Mouse (Mus musculus) frontal cortex, adult (tissue): ENCODE results near the gene Smtnl1.

ENCODE experiments used
- ATAC-seq: cut with Nextera tagmentation; 2 replicates; pipeline ENCODE4 v1.9.2; 2017; ENCODE audit warnings: mild to moderate bottlenecking, moderate library complexity, mixed read lengths; ENCODE audit not compliant: low TSS enrichment

Smtnl1 gene

DNA sequence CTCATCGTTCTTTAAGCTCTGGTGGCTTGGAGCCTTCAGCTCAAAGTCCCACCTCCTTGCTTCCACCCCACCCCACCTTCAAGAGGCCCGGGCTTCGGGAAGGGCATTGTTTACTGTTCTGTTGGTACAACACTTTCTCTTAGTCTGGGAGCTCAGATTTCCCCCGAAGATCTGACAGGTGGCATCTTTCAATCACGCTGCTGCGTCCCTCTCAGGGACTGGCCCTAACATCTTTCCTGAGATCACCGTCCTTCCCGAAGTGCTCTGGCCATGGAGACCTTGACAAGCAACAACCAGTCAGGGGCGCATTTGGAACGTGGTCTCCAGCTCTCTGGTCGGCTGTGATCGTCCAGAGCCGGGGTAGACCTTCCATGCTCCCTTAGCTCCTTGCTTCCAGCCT is at the start of gene Smtnl1:
Smtnl1 (minus strand) TSS at position 101 of the 400 bp plus-strand sequence.
- ATAC-seq = no peak

DNA sequence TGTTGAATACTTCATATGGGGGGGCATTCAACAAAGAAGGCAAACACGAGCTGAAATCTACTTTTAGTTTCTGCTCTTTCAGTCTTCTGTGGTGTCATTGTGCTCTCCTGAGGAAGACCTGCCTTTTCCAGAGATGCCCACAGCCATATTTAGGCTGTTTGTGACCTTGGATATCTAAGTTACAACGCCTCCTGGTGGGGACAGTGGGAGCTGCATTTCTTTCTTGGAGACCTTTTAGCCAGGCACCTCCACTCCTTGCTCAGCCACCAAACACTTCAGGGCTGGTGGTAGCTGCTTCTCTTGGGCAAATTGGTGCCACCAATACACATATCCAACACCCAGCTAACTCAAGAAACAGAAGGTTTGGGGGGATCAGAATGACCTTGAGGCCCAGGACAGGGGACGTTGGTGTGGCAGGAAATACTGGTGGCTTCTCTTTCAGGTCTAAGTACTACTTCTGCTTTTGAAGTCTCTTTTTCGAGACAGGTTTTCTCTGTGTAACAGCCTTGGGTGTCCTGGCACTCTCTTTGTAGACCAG is 48.2 kb upstream of the Smtnl1 start:
- ATAC-seq = no peak

DNA sequence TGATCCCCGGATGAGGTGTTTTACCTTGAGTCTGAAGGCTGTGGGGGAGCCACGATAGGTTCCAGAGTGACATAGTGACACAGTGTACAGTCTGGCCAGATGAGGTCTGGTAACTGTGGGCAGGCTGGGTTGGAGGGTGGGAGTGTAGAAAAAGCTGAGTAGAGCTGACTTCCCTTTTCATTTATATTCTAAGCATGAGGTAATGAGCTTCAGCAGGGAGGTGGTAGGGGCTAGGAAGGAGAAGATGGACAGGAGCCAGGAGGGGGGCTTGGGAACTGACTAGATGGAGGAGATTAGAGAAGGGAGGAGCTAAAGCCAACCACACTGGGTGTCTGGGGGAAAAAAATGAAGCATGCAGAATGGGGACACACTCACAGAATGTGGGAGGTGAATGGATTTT is 46.5 kb upstream of the Smtnl1 start:
- ATAC-seq = peak; percentile 29

DNA sequence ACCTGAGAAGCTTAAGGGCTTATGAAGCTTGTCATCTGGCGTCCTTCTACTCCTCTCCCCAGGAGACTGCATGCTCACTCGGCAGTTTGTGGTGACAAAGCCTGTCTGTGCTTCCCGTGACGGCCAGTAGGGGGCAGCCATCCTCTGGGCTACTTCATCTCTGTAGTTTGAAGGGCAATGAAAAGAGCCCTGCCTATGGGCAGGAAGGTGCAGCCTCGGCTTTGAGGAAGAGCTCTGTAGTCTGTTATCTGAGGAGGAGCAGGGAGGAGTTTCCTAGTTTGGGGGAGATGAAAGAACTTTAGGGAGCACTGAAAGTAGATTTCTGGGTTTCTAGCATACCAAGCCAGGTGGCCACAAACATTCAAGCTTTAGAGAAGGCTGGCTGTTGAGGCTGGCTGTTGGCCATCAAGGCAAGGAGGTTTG is 46.1 kb upstream of the Smtnl1 start:
- peak; percentile 41 for ATAC-seq

DNA sequence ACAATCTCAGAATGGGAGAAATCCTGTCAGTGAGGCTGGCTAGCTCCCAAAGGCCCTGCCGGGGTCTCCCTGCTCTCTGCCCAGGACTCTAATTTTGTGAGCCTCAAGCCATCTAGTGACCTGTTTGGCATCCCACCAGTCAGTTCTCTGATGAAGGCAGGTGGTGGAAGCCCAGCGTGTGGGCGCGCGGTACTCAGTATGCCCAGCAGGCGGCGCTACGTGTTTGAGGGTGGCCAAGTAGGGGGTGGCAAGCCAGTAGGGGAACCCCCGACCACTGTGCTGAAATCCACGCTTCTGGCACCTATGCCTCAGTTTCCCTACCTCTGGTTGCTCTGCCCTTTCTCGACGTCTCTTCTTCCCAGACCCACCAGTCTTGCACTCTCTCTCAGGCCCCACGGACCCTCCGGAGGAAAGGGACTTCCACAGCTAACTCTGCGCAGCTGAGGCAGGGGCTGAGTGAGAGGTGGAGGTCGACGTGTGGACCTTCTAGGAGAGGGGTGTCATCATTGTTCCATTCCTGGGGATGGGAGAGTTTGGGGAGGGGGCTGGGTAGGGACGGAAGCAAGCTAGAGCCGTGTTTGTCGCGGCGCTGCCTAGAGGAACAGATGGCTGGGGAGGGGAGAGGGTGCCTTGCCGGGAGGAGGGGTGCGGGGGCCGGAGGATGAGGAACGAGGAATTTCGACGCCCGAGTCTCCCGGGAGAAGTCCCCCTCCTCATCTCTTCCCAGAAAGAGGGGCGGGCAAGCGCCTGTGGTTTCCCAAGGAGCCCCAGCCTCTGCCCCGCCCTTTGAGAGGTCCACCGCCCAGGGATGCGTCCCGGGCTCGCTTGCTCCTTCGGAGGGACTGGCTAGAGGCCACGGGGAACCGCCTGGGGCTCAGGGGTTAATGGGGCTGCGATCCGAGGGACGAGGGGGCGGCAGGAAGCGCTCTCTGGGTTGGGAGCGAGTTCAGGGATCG is 43.4 kb upstream of the Smtnl1 start:
- ATAC-seq = peak; percentile 11; the same call in 1 of the 2 replicates

DNA sequence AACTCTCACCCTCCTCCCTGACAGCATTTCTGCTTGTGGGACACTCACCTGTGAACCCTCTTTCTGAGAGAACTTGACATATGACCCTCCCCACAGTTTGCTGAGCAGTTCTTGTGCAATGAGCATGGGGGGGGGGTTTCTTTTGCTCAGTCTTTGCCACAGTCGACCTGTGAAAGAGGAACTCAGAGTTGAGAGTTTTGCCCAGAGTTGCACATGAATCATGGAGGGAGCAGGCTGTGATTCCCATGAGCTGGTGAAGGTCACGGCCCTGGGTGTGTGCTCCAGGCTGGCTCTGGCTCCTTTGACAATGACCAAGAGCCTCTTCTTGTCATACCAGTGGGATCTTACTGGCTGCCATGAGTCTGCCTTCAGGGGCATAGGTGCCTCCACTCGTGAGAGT is 39.8 kb upstream of the Smtnl1 start:
- ATAC-seq = no peak

DNA sequence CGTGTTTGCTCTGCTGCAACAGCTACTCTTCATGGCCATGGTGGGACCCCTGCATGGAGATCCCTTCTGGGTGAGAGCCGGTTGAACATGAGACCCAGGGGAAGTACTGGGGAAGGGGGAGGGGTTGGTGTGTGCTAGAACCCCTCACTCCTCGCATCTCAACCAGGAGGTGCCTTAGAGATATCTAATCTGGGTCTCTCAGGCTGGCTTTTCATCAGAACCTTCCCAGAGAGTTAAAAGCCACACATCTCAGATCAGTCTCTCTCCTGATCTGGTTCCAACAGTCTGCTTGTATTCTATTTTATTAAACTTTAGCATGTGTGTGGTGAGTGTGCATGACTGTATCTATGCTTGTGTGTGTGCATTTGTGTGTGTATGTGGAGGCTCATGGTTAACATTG is 39.0 kb upstream of the Smtnl1 start:
- ATAC-seq = no peak

DNA sequence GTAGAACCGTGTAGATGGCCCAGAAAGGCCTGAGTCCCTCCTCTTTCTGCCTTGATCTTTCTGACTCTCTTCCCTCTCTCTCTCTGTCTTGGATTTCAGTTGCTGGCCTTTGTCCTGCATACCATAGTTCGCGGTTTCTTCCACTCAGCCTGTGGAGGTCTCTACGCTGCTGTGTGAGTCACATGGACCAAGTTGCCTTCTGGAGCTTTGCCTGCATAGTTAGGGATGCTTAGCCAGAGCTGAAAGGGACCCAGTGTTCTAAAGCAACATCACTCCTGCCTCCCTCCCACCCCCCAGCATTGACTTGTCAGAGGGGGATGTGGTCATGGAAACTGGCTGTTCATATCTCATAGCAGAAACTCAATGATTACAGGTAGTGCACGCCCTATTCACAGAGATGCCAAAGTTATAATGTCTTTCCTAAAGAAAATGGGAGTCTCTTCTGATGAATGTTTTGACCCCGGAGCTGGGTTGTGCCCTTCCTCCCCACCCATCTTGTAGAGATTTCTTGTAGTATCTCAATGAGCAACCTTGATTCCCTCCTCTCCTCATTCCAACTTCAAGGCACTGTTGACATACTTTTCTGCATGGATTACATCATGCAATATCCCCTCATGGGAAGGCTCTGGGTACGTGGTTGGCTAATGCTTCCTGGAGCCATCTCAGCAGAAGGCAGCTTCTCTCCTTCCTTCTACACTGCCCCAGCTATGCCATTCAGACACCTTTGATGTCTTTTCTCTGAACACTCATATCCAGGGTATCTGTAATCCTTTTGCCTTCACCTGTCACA is 37.7 kb upstream of the Smtnl1 start:
- no peak for ATAC-seq

DNA sequence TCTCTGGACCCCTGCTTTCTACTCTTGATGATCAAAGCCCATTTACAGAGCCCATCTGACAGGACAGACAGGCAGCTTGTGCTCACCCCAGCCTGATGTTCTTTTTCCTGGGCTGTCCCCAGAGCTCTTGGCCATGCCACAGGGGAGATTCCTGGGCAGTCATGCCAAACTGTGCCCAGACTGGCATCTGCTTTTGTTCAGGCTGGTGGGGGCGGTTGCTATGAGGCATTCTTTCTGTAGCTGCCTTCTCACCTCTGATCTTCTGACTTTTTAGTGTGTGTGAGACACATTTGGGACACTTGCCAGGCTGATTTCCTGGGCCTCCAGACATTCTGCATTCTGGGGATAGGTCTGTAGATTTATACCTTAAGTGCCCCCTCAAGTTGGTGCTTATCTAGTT is 36.1 kb upstream of the Smtnl1 start:
- ATAC-seq = no peak

DNA sequence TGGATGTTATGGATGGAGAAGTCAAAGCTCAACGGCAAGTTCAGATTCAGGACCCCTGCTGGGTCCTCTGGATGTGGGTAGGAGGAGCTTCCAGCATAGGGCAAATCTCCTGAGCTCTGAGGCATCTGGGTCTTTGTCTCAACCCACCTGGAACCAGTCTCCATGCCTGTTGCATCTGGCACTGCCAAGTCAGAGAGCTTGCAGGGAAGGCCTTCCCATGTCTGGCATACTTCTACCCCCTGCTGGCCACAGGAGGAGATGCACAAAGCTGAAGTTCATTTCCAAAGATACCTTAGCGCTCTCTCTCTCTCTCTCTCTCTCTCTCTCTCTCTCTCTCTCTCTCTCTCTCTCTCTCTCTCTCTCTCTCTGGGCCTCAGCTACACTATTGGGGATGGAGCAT is 33.3 kb upstream of the Smtnl1 start:
- ATAC-seq = peak; percentile 97

DNA sequence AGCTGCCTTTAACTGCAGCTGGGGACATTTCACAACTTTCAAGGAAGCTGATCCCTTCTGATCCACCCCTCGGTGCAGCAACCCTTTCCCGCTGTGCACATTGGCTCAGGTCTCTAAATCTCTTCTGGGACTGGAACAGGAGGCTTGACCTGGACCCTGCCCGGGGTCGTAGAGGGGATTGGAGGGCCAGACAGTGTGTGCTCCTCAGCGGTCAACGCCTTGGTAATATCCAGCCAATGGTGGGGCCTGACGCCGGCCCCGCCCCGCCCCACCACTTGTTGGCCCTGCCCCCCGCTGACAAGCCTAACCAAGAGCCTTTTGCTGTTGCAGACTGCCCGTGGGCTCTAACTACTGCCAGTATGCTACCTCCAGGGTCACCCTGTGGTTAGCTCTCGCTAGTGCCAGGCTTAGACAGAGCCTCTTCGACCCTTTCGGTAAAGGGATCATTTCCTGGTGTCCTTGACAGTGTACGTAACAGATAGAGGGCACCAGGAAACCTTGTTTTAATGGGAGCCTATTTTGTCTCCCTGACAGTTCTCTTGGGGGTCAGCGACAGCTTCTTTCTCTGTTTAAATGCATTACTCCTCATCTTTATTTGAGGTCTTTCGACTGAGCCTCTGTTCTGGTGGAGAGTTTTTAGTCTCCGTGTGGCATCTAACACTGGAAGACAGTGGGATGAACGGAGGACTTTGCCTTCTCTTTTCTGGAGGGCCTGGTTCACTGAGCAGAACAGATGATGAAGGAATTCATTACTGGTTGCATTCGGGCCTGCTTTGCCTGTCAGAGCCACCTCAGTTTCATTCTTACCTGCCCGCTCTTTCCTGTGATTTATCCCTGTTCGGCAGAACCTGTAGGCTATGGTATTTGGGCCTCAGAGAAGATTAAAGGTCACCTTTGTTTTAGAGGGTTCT is 28.9 kb upstream of the Smtnl1 start:
- peak; percentile 35; the same call in 1 of the 2 replicates for ATAC-seq

DNA sequence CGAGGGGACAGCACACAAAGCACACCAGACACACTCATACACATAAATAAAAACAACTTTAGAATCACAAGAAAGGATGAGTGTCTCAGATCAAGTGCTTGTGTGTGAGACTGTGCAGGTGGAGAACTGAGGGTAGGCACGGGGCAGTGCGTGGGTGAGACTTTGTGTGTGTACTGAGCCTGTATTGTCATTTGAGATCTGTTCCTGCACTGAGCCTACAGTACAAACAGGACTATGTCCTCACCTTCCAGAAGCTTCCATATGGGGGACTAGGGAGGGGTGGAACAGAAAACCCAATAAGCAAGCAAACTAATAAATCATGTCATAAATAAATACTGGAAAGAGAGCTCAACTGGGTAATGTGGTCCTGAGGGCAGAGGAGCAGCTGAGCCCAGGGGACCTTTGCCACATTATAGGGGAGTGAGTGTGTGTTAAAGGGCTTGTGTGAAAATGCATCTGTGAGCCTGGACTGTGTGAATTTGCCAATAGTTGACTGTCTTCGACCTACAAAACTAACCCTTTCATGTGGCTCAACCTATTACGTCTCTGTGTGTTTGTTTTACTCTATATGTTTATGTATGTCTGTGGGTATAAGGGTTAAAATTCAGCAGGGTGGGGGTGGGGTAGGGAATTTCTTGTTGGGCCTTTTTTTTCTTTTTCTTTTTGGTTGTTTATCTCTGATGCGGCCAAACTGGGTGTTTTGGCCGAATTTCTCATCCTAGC is 28.1 kb upstream of the Smtnl1 start:
- no peak for ATAC-seq

DNA sequence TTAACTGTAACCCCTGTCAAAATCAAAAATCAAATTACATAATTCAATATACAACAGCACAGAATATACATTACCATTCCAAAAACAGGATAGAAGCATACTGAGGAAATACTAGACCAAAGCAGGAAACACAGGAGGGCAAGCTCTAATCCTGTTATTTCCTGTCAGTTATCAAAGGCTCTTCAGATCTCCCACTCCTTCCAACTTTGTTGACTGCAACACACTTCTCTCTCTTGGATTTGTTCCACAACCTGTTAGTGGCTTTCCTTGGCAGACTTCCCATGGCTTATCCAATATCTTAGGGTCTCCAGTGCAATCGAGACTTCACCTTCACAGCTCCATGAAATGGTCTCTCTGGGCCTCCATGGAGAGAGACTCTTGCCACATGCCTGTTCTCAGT is 22.8 kb upstream of the Smtnl1 start:
- no peak for ATAC-seq

DNA sequence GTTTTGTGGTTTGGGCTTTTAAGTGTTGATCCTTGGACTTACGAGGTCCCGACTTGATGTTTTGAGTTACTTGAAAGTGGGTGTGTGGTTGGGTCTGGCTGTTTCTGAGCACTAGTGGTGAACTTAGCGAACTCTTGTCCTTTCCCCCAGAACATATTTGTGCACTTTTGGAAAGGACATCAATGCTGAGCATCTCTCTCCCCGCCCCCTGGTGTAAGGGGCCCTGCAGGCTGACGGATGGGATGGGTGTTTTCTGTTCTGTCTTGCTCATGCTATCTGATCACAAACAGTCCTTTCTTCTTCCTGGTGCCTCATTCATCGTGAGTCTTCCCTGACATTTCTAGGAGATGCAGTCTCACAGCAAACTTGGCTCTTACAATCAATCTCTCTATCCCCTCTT is 21.2 kb upstream of the Smtnl1 start:
- no peak for ATAC-seq

DNA sequence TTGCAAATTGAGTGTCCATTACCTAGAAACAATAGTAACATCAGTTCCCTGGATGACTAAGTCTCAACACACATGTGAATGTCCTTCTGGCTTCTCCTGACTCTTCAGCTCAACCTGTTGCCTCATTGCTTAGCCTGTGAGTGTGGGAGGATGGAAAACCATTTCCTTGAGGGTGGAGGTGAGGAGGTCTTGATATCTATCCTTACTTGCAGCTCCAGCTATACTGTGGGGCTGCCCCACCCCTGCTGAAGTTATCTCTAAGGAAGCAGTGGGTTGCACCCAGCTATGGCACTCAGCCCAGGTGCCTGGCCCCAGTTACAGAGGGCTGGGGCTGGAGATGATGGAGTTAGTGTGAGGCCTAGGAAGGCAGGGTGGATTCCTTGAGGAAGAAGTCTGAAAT is 19.5 kb upstream of the Smtnl1 start:
- ATAC-seq = no peak

DNA sequence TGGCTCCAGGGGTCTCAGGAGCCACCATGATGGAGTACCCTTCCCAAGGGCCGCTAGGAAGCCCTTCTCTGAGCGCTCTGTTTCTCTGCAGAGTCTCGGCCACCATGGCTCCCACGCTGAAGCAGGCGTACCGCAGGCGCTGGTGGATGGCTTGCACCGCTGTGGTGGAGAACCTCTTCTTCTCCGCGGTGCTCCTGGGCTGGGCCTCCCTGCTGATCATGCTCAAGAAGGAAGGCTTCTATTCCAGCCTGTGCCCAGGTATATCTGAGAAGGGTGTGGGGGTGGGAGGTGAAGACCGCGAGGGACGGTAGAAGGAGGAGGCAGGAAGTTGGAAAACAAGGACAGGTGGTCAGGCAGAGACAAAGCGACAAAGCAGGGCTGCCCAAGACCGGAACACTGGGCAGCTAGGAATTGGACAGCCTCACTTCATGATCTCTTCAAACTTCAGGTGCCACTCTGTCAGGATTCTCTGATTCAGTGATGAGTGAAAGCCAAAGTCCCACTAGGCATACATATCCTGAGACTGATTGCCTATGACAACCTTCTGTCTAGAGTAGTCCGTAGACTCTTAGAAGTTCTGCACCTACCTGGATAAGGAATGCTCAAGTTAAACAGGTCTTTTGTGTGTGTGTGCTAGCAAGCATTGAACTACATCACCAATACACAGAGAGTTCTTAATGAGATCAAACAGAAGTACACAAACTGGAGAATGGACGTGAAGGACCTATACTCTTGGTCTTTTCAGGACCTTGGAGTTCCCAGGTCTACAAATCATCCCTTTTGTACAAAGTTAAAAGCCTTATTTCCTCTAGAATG is 18.5 kb upstream of the Smtnl1 start:
- peak; percentile 72 for ATAC-seq

DNA sequence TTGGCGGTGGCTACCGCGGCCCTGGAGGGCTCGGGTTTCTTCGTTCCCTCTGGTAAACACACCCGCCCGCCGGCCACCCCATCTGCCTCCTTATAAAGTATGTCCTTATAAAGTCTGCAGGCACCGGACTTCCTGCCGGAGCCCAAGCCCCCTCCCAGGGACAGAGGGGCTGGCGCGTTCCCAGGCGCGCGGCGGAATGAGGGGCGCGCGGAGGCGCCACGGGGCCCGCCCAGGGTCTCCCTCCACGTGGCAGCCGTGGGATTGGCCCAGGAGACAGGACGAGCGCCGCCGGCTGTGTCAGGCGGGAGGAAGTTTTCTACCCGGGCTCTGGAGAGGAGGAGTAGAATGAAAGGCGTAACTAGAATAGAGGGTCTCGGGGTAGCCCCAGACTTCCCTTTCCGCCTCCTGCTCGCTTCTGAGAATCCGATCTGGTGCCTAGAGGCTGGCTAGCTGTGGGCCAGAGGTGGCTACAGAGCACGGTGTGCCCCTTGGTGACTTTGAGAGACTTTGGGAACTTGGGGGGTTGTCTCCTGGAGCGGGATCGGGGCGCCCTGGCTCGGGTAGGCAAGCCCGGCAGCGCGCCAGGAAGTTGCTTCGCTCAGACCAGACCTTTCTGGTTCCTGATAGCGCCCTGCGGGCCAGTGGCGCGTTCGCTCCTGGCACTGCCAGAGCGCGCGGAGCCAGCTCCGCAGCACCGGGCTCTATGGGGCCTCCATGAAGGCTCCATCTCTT is 17.7 kb upstream of the Smtnl1 start:
- peak; percentile 64 for ATAC-seq

DNA sequence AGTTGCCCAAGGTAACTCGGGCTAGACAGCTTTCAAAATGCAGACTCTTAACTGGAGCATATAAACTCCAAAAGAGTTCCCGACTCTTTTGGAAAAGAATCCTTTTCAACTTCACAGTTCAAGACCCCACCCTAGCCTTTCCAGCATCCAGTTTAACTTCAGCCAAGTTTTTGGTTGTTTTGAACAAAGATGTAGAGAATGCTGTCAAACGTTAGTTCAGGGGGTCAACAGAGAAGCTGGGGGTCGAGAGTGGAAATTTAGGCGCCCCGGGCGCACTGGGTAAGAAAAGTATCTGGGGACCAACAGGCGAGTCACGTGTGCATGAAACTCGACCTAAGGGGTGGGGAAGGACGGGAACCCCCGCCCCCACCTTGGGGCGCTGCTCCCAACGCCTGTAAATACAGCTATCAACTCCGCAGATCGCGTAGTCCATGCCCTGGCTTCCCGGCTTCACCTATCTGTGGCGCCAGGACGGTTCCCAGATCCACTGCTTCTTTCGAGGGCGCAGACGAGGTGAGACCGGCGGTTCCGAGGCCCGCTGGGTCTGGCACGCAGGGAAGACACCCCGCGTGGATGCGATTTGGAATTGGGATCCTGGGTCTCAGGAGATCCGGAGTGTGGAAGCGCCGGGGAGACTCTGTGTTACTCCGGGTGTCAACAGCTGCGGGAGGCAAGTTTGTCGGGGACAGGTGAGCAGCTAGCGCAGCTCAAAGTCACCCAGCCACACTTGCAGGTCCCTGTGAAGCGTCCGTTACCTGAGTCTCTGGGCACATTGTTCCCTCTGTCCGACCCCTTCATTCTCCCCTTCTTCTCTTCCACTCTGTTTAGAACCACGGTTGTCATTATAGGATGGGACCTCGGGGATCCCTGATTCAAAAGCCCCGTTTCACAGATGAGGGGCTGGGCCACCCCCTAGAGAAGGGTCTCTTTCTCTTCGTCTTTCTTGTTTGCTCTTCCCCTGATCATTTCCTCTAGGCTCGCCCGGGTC is 16.8 kb upstream of the Smtnl1 start:
- no peak for ATAC-seq
